Mouse (Mus musculus) cortical plate, adult 2 months (tissue): Measurements from ENCODE around the gene Gm47996. TPM values are rescaled to one million over a fixed set of nuclear protein-coding genes. Genes with fewer than 3 reads are reported as not detected.
"Not testable (repeated sequence)": the region's sequence is repeated elsewhere in the genome, so short reads cannot be mapped to it uniquely, and the experiment has no call there.

Source experiments
- H3K27ac ChIP-seq: fragments of 200-500 bp; 2 replicates; pipeline ENCODE4 v1.5.1; 2012; ENCODE audit warnings: low read length, control low read depth, inconsistent platforms; ENCODE audit not compliant: insufficient read depth
- H3K4me1 ChIP-seq: fragments of 200-500 bp; 2 replicates; pipeline ENCODE4 v1.6.1; 2011; ENCODE audit warnings: low read length; ENCODE audit not compliant: control insufficient read depth, insufficient read depth
- H3K4me3 ChIP-seq: fragments of 200-500 bp; 2 replicates; pipeline ENCODE4 v1.5.1; 2011; ENCODE audit warnings: mild to moderate bottlenecking, low read length, control low read depth; ENCODE audit not compliant: insufficient read depth
- CTCF ChIP-seq: fragments of 200-500 bp; IDR thresholded peaks from 2 replicates; pipeline ENCODE4 v1.5.1; 2011; ENCODE audit warnings: mild to moderate bottlenecking, control low read depth, low read length; ENCODE audit not compliant: insufficient read depth; ENCODE audit errors: extremely low read depth
- POLR2A ChIP-seq: fragments of 200-500 bp; IDR thresholded peaks from 2 replicates; pipeline ENCODE4 v1.6.1; 2011; ENCODE audit warnings: mild to moderate bottlenecking, low read length, control low read depth; ENCODE audit not compliant: insufficient read depth; ENCODE audit errors: extremely low read depth
- polyA plus RNA-seq: library from polyadenylated mRNA; depleted of rRNA; stranded (reverse); fragments of >200 nt; gene quantifications from 2 replicates; pipeline ENCODE4 v1.2.3, GENCODE M21; 2012; rRNA removed

Gene Gm47996
- polyA plus RNA-seq: not detected in 2 replicates

DNA sequence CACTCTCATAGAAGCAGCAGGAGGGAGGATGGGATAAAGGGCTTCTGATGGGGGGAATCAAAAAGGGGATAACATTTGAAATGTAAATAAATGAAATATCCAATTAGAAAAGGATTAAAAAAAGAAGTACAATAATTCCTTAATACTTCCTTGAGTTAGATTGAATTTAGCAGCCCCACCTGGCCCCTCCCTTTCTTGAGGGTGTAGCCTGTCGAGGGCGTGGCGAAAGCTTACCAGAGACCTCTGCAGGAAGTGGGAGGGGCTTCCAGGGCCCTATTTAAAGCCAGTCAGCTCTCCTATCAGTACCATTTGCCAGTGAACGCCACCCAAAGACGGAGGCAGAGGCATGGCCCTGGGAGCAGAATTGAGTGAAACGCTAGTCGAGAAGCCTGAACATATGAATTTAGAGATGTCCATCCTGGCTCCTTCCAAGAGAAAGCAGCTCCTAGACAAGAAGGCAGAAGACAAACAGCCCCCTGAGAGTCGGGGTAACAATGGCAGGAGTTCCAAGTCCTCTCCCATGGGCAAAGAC lies at the start of gene Gm47996:
Gene Gm47996 (plus strand): TSS at position 308 of the 532 bp plus-strand sequence.
- H3K4me1 ChIP-seq, H3K4me3 ChIP-seq, H3K27ac ChIP-seq: not testable (repeated sequence)

DNA sequence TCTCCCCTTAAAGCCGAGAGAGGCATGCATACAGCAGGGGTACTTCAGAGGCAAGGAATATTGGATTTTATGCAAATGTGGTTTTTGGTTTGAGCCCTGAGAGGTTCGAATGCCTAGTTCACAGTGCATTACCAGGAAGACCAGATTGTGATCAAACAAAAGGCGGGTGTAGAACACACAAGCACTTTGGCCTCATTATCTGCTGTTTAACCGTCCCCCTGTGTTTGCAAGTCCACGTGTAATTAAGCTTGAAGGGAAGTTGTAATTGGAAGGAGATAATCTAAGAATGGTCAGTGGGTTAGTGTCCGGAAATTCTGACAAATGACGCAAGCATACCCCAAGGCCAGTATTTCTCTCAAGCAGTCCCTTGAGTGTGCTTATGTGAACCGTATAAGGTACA lies 43.9 kb upstream of the Gm47996 start:
- H3K27ac ChIP-seq: no peak overlapping the region
- H3K4me3 ChIP-seq: no peak overlapping the region
- H3K4me1 ChIP-seq: no peaks in the 10 kb centered on the region
- no peak for TF ChIP-seq CTCF
- no peak for TF ChIP-seq POLR2A

DNA sequence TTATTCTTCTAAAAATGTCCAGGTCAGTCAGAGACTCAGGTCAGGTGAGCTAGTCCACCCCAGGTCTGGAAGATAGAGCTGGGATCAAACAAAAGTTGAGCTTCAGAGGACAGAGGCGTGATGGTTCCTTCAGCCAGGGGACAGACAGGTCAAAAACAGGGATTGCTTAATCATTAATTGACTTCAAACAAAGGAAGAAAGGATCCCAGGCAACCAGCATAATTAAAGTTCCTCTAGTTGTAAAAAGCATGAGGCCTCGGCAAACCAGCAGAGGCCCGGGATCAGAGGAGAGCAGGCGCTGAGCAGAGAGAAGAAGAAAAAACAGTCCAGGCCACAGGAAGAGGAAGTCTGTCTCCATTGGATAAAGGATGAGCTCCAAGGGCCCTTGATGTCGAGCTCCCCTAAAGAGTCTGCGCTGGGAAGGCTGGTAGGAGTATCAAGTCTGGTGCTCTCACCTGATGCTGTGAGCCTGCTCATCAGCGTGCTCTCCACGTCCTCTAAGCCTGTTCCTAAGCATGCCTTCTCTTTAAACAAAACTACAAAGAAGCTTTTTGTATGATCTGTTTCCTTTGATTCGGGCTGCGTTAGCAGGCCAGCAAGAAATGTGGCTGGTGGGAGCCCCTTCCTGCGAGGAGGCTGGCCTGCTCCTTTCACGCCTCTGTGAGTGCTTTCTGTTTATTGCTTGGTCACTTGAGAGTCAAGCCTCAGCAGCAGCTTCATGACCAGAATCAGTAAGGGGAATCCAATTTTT lies 42.5 kb upstream of the Gm47996 start:
- Histone ChIP-seq H3K27ac (no peak overlapping the region), H3K4me1 (peaks cover 2% of the 10 kb centered on the region; the same call in 1 of the 2 replicates), H3K4me3 (no peak overlapping the region)
- TF ChIP-seq POLR2A (no peak), CTCF (no peak)

DNA sequence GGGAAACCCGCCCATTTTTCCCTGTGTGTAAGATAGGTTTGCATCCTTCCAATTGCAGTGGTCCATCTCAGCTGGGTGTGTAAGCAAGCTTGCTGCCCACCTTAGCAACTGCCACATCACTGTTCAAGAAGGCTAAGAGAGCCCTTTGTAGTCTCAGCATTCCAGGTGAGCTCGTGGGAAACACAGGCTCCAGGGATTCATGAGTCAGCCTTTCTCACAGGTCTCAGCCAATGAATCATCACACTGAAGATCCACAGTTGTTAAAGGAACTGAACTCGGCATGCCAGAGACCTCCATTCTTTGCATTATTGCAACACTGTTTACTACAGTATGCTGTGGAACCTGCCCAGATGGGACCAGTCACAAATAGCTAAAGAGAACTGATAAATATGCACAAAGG lies 41.3 kb upstream of the Gm47996 start:
- Histone ChIP-seq H3K4me3 (no peak overlapping the region), H3K27ac (no peak overlapping the region), H3K4me1 (peaks cover 2% of the 10 kb centered on the region; the same call in 1 of the 2 replicates)
- TF ChIP-seq POLR2A (no peak), CTCF (no peak)

DNA sequence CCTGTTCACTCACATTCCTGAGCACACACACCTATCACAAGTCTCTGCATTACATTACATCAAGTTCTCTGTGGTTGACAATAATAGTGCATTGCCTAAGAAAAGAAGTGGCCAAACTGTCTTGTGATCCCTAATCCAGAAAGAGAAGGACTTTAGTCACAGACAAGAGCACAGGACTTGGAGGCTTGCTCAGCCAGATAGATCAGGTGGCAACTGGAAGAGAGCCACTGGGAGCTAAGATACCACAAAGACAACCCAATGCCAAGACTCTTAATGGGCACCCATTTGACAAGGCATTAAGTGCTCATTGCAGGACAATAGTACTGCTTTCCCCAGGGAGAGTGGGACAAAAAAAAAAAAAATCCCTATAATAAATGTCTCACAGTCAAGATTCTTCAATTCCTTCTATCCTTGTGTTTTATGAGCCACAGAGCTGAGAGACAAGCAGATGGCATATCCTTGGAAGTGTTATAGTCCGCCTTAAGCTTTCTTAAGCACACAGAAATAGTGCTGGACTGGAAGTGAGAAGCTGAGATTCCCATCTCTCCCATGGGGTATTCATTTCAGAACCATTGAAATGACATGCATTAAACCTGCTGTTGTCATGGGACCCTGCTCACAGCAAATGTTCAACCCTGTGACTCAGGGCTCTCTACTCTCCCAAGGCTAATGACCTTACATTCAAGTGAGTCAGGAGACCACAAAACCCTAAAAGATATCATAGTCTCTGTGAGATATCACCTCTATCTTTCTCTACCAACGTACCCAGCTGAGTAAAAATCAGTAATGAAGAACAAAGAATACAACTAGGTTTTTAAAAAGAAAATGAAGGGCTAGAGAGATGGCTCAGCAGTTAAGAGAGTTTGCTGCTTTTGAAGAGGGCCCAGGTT lies 38.1 kb upstream of the Gm47996 start:
- H3K4me3 ChIP-seq: no peak overlapping the region
- peaks cover 2% of the 10 kb centered on the region; the same call in 1 of the 2 replicates for H3K4me1 ChIP-seq
- no peak overlapping the region; the same call in 1 of the 2 replicates for H3K27ac ChIP-seq
- TF ChIP-seq POLR2A (no peak), CTCF (no peak)

DNA sequence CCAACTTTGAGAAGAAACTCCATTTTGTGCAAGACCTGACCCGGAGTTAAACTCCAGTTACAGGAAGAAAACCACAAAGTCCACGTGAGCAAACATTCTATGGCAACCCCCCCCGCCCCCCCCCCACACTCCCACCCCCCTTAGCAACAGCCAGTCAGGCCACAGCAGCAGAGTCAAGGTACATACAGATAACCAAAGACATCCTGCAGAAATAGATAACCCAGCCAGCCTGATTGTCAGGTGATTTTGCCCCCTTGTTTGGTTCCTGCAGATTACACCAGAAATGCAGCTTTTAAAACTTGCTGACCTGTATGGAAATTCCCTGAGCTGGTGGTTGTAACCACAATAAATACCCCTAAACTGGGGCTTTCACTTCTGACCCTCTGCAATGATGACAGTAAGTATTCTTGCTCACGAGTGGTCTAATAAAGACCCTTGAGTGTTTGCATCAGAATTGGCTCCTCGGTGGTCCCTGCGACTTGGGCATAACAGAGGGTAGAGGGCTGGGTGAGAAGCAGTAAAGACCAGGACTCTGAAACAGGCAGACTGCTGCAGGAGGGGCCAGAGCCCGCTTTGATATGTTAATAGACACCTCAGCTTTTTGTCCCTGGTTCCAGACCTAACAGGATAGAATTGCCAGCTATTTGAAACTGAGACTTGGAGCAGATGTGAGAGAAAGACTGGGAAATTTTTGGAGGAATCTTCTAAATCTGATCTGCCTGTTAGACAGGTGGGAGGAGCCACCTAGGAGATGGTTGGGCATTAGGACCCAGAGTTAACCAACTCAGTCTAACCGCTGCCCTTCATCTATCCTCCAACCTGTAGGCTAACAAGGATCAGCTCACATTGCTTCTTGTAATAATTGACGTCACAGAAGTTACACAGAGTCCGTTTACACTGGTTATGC lies 32.6 kb upstream of the Gm47996 start:
- TF ChIP-seq POLR2A: no peak
- TF ChIP-seq CTCF: no peak

DNA sequence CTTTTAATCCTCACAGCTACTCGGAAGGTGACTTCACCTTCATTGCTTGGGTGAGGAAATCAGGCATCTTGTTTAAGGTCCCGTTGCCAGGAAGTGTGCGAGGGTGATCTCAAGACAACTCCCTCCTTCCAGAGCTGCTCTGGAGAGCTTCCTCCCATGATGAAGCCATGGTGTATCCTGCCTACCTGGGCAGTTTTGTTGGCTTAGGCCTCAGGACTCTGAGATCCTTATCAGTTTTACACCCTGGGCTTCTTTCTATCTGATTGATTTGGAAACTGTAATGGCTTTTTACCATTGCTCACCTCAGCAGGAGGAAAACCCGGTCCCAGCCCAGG lies 32.0 kb upstream of the Gm47996 start:
- no peaks in the 10 kb centered on the region for H3K4me1 ChIP-seq
- no peak overlapping the region for H3K27ac ChIP-seq
- TF ChIP-seq CTCF (no peak), POLR2A (no peak)
- H3K4me3 ChIP-seq: no peak overlapping the region

More for the DNA sequence above, 32.6 kb upstream of the Gm47996 start:
- Histone ChIP-seq H3K4me1 (no peaks in the 10 kb centered on the region), H3K4me3 (no peak overlapping the region), H3K27ac (no peak overlapping the region)

DNA sequence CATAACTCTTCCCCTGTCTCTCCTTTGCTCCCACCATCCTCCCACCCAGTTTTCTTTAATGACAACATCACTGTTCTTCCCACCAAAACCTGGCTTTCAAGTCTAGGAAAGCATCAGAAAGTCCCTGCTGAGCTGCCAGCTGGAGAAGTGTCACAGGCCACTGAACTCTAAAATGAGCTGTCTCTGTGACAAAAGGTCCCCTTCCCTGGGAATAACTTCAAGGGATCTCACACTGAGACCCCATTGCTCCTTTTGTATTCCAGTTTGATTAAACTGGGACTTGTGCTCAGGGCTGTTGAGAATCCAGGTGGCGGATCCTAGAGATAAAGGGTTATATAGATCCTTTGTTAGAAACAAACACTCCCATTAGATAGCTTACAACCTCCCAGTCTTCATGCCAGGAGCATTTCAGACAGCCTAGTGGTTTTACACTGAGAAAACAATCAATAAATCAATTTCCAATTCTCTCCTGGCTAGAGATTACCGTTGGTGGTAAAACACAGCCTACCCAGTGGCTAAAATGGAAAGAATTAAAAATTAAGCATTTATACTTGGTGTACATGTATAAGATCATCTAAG lies 31.3 kb upstream of the Gm47996 start:
- no peaks in the 10 kb centered on the region for H3K4me1 ChIP-seq
- no peak overlapping the region for H3K27ac ChIP-seq
- TF ChIP-seq CTCF (no peak), POLR2A (no peak)
- no peak overlapping the region for H3K4me3 ChIP-seq

DNA sequence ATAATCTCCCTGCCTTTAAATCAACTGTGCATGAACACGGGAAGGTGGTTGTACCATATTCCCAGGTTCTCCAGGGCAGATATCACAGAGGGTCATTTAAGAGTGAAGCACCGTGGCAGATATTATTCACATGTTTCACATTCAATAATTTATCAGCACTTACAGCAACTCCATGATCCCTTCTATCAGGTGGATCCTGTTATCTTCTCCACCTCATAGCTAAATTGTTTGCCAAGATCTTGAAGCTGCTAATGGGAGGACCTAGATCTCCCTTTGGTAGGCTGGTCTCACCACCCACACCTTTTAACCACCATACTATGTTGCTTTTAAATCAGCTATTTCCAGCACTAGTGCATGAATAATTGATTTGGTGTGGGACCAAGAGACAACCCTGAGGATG lies 29.8 kb upstream of the Gm47996 start:
- Histone ChIP-seq H3K27ac (no peak overlapping the region), H3K4me1 (no peaks in the 10 kb centered on the region), H3K4me3 (no peak overlapping the region)
- TF ChIP-seq CTCF (no peak), POLR2A (no peak)

DNA sequence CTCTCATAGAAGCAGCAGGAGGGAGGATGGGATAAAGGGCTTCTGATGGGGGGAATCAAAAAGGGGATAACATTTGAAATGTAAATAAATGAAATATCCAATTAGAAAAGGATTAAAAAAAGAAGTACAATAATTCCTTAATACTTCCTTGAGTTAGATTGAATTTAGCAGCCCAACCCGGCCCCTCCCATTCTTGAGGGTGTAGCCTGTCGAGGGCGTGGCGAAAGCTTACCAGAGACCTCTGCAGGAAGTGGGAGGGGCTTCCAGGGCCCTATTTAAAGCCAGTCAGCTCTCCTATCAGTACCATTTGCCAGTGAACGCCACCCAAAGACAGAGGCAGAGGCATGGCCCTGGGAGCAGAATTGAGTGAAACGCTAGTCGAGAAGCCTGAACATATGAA lies 27.7 kb upstream of the Gm47996 start, which contains the start of gene Gm47985:
Gene Gm47985 (plus strand): TSS at position 272 of the 400 bp plus-strand sequence.
- H3K27ac ChIP-seq, H3K4me1 ChIP-seq, H3K4me3 ChIP-seq: not testable (repeated sequence)

DNA sequence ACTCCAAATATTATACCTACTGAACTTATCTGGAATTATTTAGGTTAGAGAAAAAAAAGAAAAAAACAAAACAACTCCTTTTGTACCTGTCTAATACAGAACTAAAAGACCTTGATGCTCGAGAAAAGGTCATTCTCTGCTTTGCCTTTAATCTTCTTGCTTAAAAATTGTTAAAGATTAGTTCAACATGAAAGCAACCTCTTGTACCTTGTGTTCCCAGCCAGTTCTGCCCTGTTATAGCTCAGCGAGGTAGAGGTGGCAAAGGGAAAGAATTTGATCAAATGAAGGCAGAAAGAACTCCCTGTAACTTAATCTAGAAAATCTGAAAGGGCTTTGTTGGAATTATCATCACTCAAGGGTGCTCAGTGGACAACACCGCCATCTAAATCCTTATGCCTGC lies 23.7 kb upstream of the Gm47996 start:
- not testable (repeated sequence) for H3K4me1 ChIP-seq, H3K27ac ChIP-seq, H3K4me3 ChIP-seq

DNA sequence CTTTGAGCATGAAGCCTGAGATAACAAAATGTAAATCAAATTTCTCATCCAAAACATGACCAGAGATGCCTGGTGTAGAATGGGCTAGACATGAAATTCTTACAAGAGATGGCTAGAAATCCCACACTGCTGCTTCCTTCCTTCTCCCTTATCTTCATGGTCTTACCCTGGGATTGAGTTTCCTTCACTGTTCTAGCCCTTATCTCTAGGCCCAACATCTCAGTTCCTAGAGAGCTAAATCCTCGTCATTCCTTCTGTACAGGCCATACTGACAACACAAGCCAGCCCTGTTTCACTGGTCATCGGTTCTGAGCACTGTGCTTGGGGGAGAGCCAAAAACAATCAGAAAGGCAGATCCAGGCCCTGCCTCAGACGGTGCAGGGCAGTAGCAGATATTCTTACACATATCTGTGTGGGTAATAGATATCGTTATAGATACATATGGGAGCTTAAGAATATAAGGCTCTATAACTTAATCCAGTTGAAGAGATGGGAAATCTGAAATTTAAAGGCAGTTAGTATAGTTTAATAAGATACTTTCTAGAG lies 23.0 kb upstream of the Gm47996 start:
- H3K4me1 ChIP-seq, H3K4me3 ChIP-seq, H3K27ac ChIP-seq: not testable (repeated sequence)
